Mouse (Mus musculus): ENCODE results near the gene Foxa2.

Gene Foxa2

DNA sequence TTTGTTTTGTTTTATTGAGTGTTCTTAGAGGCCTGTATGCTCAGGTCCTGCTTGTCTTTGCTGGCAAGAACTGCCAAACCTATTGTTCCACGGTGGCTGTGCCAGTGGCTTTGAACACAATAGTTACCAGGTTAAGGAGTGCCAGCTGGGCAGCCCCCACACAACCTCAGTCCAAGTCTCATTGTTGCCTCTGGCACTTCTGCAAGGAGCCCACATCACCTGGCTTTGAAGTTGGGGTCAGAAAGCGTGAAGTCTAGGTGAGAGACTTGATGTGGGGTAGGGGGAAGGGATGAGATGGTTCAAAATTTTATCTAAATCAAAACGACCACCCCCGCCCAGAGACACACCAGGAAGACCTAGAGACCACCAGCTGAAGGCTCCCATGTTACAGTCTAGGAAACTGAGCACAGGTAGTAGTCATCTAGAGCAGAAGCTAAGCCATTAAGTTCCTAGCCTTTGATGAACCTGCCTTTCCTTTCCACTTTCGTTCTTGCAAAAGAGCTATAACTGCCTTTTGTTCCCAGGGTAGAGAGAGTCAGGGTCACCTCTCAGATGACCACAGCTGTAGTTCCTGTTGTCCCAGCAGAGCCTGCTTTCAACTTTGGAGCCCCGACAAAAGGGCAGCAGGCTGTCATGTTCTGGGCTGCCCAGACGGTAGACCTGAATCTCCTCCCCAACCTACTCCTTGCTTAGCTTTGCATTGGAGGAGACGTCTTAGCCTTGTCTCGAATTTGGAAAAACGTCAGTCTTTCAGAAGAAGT lies 48.4 kb downstream of the Foxa2 start:
- no peak for DNase-seq

DNA sequence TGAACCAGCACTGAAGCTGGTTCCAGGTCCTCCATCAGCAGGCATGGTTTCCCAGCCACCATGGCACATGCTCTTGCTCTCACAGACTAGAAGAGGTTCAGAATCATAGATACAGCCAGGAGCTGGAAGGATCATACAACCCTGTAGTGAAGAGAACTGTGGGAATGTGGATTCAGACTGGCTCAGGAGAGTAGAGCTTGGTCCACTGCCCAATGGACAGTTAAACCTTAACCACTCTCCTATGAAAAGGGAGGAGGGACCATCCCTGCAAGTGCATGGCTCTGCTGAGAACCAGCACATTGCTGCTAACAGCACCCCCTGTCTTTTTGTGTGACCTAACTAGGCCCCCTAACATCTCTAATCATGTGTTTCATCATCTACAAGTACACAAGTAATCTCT lies 50.0 kb downstream of the Foxa2 start:
- DNase-seq = no peak

DNA sequence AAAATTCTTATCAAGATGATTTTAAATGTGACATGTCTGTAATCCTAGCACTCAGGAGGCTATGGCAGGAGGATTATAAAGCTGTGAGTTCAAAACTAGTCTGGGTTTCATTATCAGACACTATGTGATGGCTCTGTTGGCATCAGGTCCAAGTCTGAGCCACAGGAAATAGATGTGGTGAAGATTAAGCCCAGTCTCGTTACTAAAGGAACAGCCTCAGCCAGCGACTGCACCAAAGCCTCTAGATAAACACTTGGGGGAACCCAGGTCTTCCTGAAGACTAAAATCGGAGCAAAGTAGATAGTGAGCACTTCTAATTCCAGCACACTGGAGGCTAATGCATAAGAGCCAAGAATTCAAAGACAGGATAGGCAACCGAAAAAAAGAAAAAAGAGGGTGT lies 52.9 kb downstream of the Foxa2 start:
- DNase-seq = no peak

DNA sequence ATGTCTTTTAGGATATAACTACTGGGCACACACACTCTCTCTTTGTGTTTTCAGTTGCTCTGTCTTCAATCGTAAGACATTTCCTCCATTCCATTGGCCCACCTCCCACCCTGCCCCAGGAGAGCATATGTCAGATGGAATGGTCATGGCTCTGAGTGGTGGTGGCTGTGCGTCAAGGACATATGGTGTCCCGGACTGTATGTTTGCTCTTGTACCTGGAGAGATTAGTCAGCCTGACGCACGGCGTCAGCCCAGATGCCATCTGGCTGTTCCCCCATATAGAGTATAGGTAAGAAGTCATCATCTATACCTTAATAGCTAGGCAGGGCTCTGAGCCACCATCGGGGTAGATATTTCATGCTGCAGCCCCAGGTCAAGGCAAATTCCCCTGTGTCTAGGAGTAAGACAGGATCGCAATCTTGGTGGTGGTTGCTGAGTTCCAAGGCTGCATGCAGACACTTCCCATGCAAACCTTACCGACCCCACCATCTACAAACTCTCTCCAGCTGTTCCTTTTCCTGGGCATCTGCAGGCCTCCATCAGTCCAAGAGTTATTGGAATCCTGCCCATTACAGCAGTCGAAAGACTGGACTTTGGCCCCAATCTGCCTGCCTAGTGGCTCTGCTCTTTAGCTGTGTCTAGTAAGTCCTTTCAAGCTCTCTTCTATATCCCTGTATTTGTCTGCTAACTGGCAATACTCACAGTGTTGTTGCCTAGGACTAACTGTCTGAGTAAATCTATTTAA lies 53.7 kb downstream of the Foxa2 start:
- DNase-seq = no peak
